Mouse (Mus musculus) erythroblast, adult 5-6 weeks (primary cell): Measurements from ENCODE around the gene Hebp1. TPM values are rescaled to one million over a fixed set of nuclear protein-coding genes. Genes with fewer than 3 reads are reported as not detected.

ENCODE experiments used
- total RNA-seq, 2 experiments: library from RNA; stranded (forward) in 1 of 2; stranded (reverse) in 1 of 2; fragments of 150-400 nt in 1 of 2; fragments of 200-764, 138-1000 nt in 1 of 2; gene quantifications; 2 replicates each; pipeline versions ENCODE4 v1.2.3 to v1.2.4; 2015 to 2017; ENCODE audit warnings: low replicate concordance in 2 of 2

Hebp1 gene
- total RNA-seq, 2 experiments from 2014 or later = 72.1 to 143 TPM

Other genes with a start within 250 kb of the Hebp1 start
- 0.19 and 2.1 TPM in 2 replicates for gene Apold1, start 216.3 kb downstream of the Hebp1 start, total RNA-seq (2015; ENCODE audit: low replicate concordance)
- gene Apold1, start 216.3 kb downstream of the Hebp1 start, total RNA-seq (2017; ENCODE audit: low replicate concordance) = 4.9 and 6.4 TPM in 2 replicates
- gene Ddx47, start 186.4 kb downstream of the Hebp1 start, total RNA-seq (2015; ENCODE audit: low replicate concordance) = 29.8 and 34.9 TPM in 2 replicates
- gene Ddx47, start 186.4 kb downstream of the Hebp1 start, total RNA-seq (2017; ENCODE audit: low replicate concordance) = 40.4 and 64.3 TPM in 2 replicates
- gene Gprc5a, start 132.4 kb downstream of the Hebp1 start, total RNA-seq (2015; ENCODE audit: low replicate concordance) = not detected in 2 replicates
- not detected in 2 replicates for gene Gprc5a, start 132.4 kb downstream of the Hebp1 start, total RNA-seq (2017; ENCODE audit: low replicate concordance)
- not detected in 2 replicates for gene Gprc5d, start 79.7 kb downstream of the Hebp1 start, total RNA-seq (2015; ENCODE audit: low replicate concordance)
- not detected in 2 replicates for gene Gprc5d, start 79.7 kb downstream of the Hebp1 start, total RNA-seq (2017; ENCODE audit: low replicate concordance)
- gene Fam234b, start within 50 bp of the Hebp1 start, total RNA-seq (2015; ENCODE audit: low replicate concordance) = 96.6 and 108 TPM in 2 replicates
- gene Fam234b, start within 50 bp of the Hebp1 start, total RNA-seq (2017; ENCODE audit: low replicate concordance) = 155 and 168 TPM in 2 replicates
- not detected in 2 replicates for gene Gsg1, start 56.3 kb upstream of the Hebp1 start, total RNA-seq (2015; ENCODE audit: low replicate concordance)
- not detected in 2 replicates for gene Gsg1, start 56.3 kb upstream of the Hebp1 start, total RNA-seq (2017; ENCODE audit: low replicate concordance)
- gene Pbp2, start 112.4 kb upstream of the Hebp1 start, total RNA-seq (2015; ENCODE audit: low replicate concordance) = not detected in 2 replicates
- not detected in 2 replicates for gene Pbp2, start 112.4 kb upstream of the Hebp1 start, total RNA-seq (2017; ENCODE audit: low replicate concordance)
- gene Emp1, start 164.5 kb upstream of the Hebp1 start, total RNA-seq (2015; ENCODE audit: low replicate concordance) = 0.42 and 2.3 TPM in 2 replicates
- 2.1 TPM in 1 of 2 replicates, not detected in the other for gene Emp1, start 164.5 kb upstream of the Hebp1 start, total RNA-seq (2017; ENCODE audit: low replicate concordance)